Mouse (Mus musculus): ENCODE results near the gene Pea15a. TPM values are rescaled to one million over a fixed set of nuclear protein-coding genes. Genes with fewer than 3 reads are reported as not detected.

Pea15a gene
- total and polyA plus RNA-seq, 3 experiments, result 15.6 to 50.6 (median 23.7) TPM

GRCm38 (mm10) chr1:172159970-172160369 lies 46.6 kb downstream of the Pea15a start:
- in situ Hi-C loops (cut with MboI; ENCODE audit: low pct_ligation_motif_present, low pct_unique_long_range_greater_than_20kb, low sequenced_read_pairs), result loop anchor here (5.0 kb wide), 1 partner anchor 92 kb away; no protein-coding TSS in a partner anchor
- Histone ChIP-seq H3K27ac (ENCODE audit: insufficient read depth, low read depth) (no peak overlapping the region), H3K4me1 (ENCODE audit: control insufficient read depth in 1 of 2, insufficient read depth in 2 of 2) (peaks cover 0 to 45% of the 10 kb centered on the region in 2 experiments; a peak in 2 of 4 replicates), H3K36me3 (replicated peaks in 1 of 2; ENCODE audit: control insufficient read depth in 1 of 2, insufficient read depth in 1 of 2, low read length in 1 of 2) (peaks cover 10 to 60% of the 10 kb centered on the region in 2 experiments), H3K4me2 (ENCODE audit: insufficient read depth, low read depth, poor library complexity, severe bottlenecking) (no peak overlapping the region), H3K79me2 (replicated peaks; ENCODE audit: control insufficient read depth, extremely low read depth, insufficient read depth, poor library complexity, severe bottlenecking) (peaks cover 37% of the 10 kb centered on the region), H3K9ac (ENCODE audit: insufficient read depth, low read depth) (no peak overlapping the region), H3K4me3 (replicated peaks in 1 of 3; ENCODE audit: low read depth in 2 of 3, low read length in 2 of 3, poor library complexity in 1 of 3) (no peak overlapping the region), H3K9me3 (replicated peaks; ENCODE audit: low read length) (no peaks in the 10 kb centered on the region), H3K27me3 (replicated peaks) (no peaks in the 10 kb centered on the region)
- TF ChIP-seq MAX (IDR thresholded peaks at IDR 0.05; ENCODE audit: low read length) (no peak), POLR2AphosphoS2 (IDR thresholded peaks at IDR 0.05; ENCODE audit: low read depth, low read length) (no peak), KAT2A (IDR thresholded peaks at IDR 0.05; ENCODE audit: insufficient replicate concordance, low read length) (no peak), JUND (conservative IDR thresholded peaks at IDR 0.05; ENCODE audit: low read depth, low read length) (no peak), TCF12 (IDR thresholded peaks at IDR 0.05; ENCODE audit: low read depth, low read length) (no peak), IRF4 (IDR thresholded peaks at IDR 0.05; ENCODE audit: low read depth, low read length) (no peak), EP300 (IDR thresholded peaks at IDR 0.05; ENCODE audit: low read length) (no peak), ZC3H11A (IDR thresholded peaks at IDR 0.05; ENCODE audit: low read depth, low read length) (no peak), USF2 (conservative IDR thresholded peaks at IDR 0.05; ENCODE audit: low read depth, low read length) (no peak), GABPA (IDR thresholded peaks at IDR 0.05; ENCODE audit: insufficient replicate concordance, low read depth, low read length) (no peak)
- DNase-seq (ENCODE audit: extremely low read depth), result no peak
- dilution Hi-C loops (cut with MboI; ENCODE audit: extremely low pct_ligation_motif_present, extremely low pct_unique_long_range_greater_than_20kb, low sequenced_read_pairs), result no loop called here

GRCm38 (mm10) chr1:172155518-172155917 lies 51.1 kb downstream of the Pea15a start:
- in situ Hi-C loops (cut with MboI; ENCODE audit: low pct_ligation_motif_present, low pct_unique_long_range_greater_than_20kb, low sequenced_read_pairs), result no loop called here
- peaks cover 0 to 28% of the 10 kb centered on the region in 2 experiments; a peak in 2 of 4 replicates for H3K4me1 ChIP-seq (ENCODE audit: control insufficient read depth in 1 of 2, insufficient read depth in 2 of 2)
- no peak overlapping the region for H3K9ac ChIP-seq (ENCODE audit: insufficient read depth, low read depth)
- H3K4me2 ChIP-seq (ENCODE audit: insufficient read depth, low read depth, poor library complexity, severe bottlenecking), result no peak overlapping the region
- H3K4me3 ChIP-seq (replicated peaks in 1 of 3; ENCODE audit: low read depth in 2 of 3, low read length in 2 of 3, poor library complexity in 1 of 3), result no peak overlapping the region
- no peak overlapping the region for H3K27ac ChIP-seq (ENCODE audit: insufficient read depth, low read depth)
- no peaks in the 10 kb centered on the region for H3K9me3 ChIP-seq (replicated peaks; ENCODE audit: low read length)
- dilution Hi-C loops (cut with MboI; ENCODE audit: extremely low pct_ligation_motif_present, extremely low pct_unique_long_range_greater_than_20kb, low sequenced_read_pairs), result no loop called here
- H3K27me3 ChIP-seq (replicated peaks), result no peaks in the 10 kb centered on the region
- H3K79me2 ChIP-seq (replicated peaks; ENCODE audit: control insufficient read depth, extremely low read depth, insufficient read depth, poor library complexity, severe bottlenecking), result peaks cover 28% of the 10 kb centered on the region
- TF ChIP-seq SIN3A (IDR thresholded peaks at IDR 0.05; ENCODE audit: low read length), result no peak
- no peak for TF ChIP-seq SMC3 (IDR thresholded peaks at IDR 0.05; ENCODE audit: low read depth, low read length)
- TF ChIP-seq TBP (conservative IDR thresholded peaks at IDR 0.05; ENCODE audit: low read depth, low read length), result no peak
- TF ChIP-seq PAX5 (IDR thresholded peaks at IDR 0.05; ENCODE audit: low read length), result no peak
- no peak for TF ChIP-seq TCF12 (IDR thresholded peaks at IDR 0.05; ENCODE audit: low read depth, low read length)
- TF ChIP-seq GABPA (IDR thresholded peaks at IDR 0.05; ENCODE audit: insufficient replicate concordance, low read depth, low read length), result no peak
- no peak for TF ChIP-seq POLR2A (IDR thresholded peaks at IDR 0.05; ENCODE audit: low read depth, low read length)
- TF ChIP-seq HCFC1 (IDR thresholded peaks at IDR 0.05; ENCODE audit: low read depth, low read length), result no peak
- no peak for TF ChIP-seq USF2 (conservative IDR thresholded peaks at IDR 0.05; ENCODE audit: low read depth, low read length)
- TF ChIP-seq IRF4 (IDR thresholded peaks at IDR 0.05; ENCODE audit: low read depth, low read length), result no peak
- no peak for TF ChIP-seq MAZ (IDR thresholded peaks at IDR 0.05; ENCODE audit: low read depth, low read length)
- no peak for TF ChIP-seq ZMIZ1 (IDR thresholded peaks at IDR 0.05; ENCODE audit: low read depth, low read length)
- TF ChIP-seq ZNF384 (IDR thresholded peaks at IDR 0.05; ENCODE audit: low read depth, low read length), result no peak
- TF ChIP-seq POLR2AphosphoS2 (IDR thresholded peaks at IDR 0.05; ENCODE audit: low read depth, low read length), result no peak
- no peak for TF ChIP-seq JUN (IDR thresholded peaks at IDR 0.05; ENCODE audit: insufficient read depth, low read depth, low read length)
- TF ChIP-seq KAT2A (IDR thresholded peaks at IDR 0.05; ENCODE audit: insufficient replicate concordance, low read length), result no peak
- TF ChIP-seq E2F4 (IDR thresholded peaks at IDR 0.05; ENCODE audit: insufficient replicate concordance, low read depth, low read length), result no peak
- H3K36me3 ChIP-seq (replicated peaks in 1 of 2; ENCODE audit: control insufficient read depth in 1 of 2, insufficient read depth in 1 of 2, low read length in 1 of 2), result peaks cover 34 to 65% of the 10 kb centered on the region in 2 experiments
- no peak for DNase-seq (ENCODE audit: extremely low read depth)
